8 mouse cellular contexts compared by ENCODE assay signal in genomic region chr1:69105493-69106321, GRCm38 (mm10). TPM values are rescaled to one million over a fixed set of nuclear protein-coding genes. Genes with fewer than 3 reads are reported as not detected.
DNase-seq lines count a peak whose midpoint lies in the region; ATAC-seq and TF ChIP-seq lines count a peak whose summit lies in the region.

No protein-coding gene starts in this region.

- H3K4me3 ChIP-seq in E14TG2a.4 (replicated peaks; ENCODE audit: low read length), result peak overlapping the region; percentile 60
- H3K4me3 ChIP-seq in embryonic fibroblast, embryonic 13.5 days (ENCODE audit: insufficient read depth, low read length), result peak overlapping the region; percentile 42
- peak overlapping the region; percentile 82 for H3K4me3 ChIP-seq in hindbrain, embryonic 10.5 days
- peak overlapping the region; percentile 53 for H3K4me3 ChIP-seq in lung, postnatal 0 days (ENCODE audit: low read depth, low read length)
- H3K4me3 ChIP-seq in stomach, embryonic 14.5 days (ENCODE audit: low read depth, low read length), result peak overlapping the region; percentile 57

- peaks cover 48% of the 10 kb centered on the region for H3K27me3 ChIP-seq in E14TG2a.4 (ENCODE audit: insufficient read depth, low read length)
- peaks cover 33% of the 10 kb centered on the region for H3K27me3 ChIP-seq in hindbrain, embryonic 10.5 days (ENCODE audit: insufficient read depth, poor library complexity, severe bottlenecking)
- peaks cover 23% of the 10 kb centered on the region; the same call in 1 of the 2 replicates for H3K27me3 ChIP-seq in lung, postnatal 0 days (replicated peaks; ENCODE audit: insufficient read depth, low read length)
- H3K27me3 ChIP-seq in stomach, embryonic 14.5 days (ENCODE audit: control insufficient read depth, insufficient read depth, low read length), result peaks cover 20% of the 10 kb centered on the region; the same call in 1 of the 2 replicates

- no peak overlapping the region for H3K27ac ChIP-seq in embryonic fibroblast, embryonic 13.5 days (ENCODE audit: insufficient read depth, low read length)
- H3K27ac ChIP-seq in hindbrain, embryonic 10.5 days, result peak overlapping the region; percentile 86
- no peak overlapping the region for H3K27ac ChIP-seq in lung, postnatal 0 days (ENCODE audit: low read length)
- H3K27ac ChIP-seq in stomach, embryonic 14.5 days (ENCODE audit: low read length), result no peak overlapping the region

- under 1% methylated on average over 29 of the region's 29 CpGs for WGBS in hindbrain, embryonic 10.5 days
- WGBS in lung, postnatal 0 days, result 0% methylated on average over 29 of the region's 29 CpGs
- under 1% methylated on average over 29 of the region's 29 CpGs for WGBS in stomach, embryonic 14.5 days

- no peaks in the 10 kb centered on the region for H3K36me3 ChIP-seq in E14TG2a.4 (ENCODE audit: insufficient read depth, low read length)
- no peaks in the 10 kb centered on the region for H3K36me3 ChIP-seq in hindbrain, embryonic 10.5 days
- H3K36me3 ChIP-seq in lung, postnatal 0 days (ENCODE audit: insufficient read depth, low read length), result no peaks in the 10 kb centered on the region
- H3K36me3 ChIP-seq in stomach, embryonic 14.5 days (ENCODE audit: control insufficient read depth, insufficient read depth, low read length), result no peaks in the 10 kb centered on the region

- no peak for TF ChIP-seq EP300 in lung, postnatal 0 days (IDR thresholded peaks at IDR 0.05)

- no peak for TF ChIP-seq POLR2A in embryonic fibroblast, embryonic 13.5 days (IDR thresholded peaks at IDR 0.05; ENCODE audit: low read depth, low read length)

- no peak for TF ChIP-seq CTCF in E14TG2a.4 (conservative IDR thresholded peaks at IDR 0.05; ENCODE audit: low read length)
- no peak for TF ChIP-seq CTCF in embryonic fibroblast, embryonic 13.5 days (IDR thresholded peaks at IDR 0.05; ENCODE audit: borderline replicate concordance, insufficient read depth, low read length)
- TF ChIP-seq CTCF in lung, postnatal 0 days (IDR thresholded peaks at IDR 0.05), result no peak

- H3K9me3 ChIP-seq in E14TG2a.4 (ENCODE audit: low read length), result no peaks in the 10 kb centered on the region
- no peaks in the 10 kb centered on the region for H3K9me3 ChIP-seq in hindbrain, embryonic 10.5 days
- H3K9me3 ChIP-seq in lung, postnatal 0 days (ENCODE audit: low read length), result no peaks in the 10 kb centered on the region
- no peaks in the 10 kb centered on the region for H3K9me3 ChIP-seq in stomach, embryonic 14.5 days (ENCODE audit: control insufficient read depth, low read depth, low read length)

- H3K9ac ChIP-seq in lung, postnatal 0 days (replicated peaks; ENCODE audit: low read depth), result no peak overlapping the region
- H3K9ac ChIP-seq in stomach, embryonic 14.5 days (replicated peaks; ENCODE audit: low read depth, low read length), result peak overlapping the region; percentile 14; the same call in 1 of the 2 replicates

- no peak for ATAC-seq in lung, postnatal 0 days
- no peak for ATAC-seq in stomach, embryonic 14.5 days (ENCODE audit: insufficient number of reproducible peaks, insufficient read depth, low FRiP score, low read depth)

- DNase-seq in brain, adult 2 months (ENCODE audit: low read depth, low spot score), result peak; percentile 76
- peak; percentile 78 for DNase-seq in hindbrain, embryonic 10.5 days (ENCODE audit: low spot score)
- peak; percentile 25 to 43 for DNase-seq in layer of hippocampus, postnatal 10 days (ENCODE audit: low spot score in 2 of 2)
- peak; percentile 21 for DNase-seq in lung, postnatal 0 days (ENCODE audit: low spot score)
- no peak for DNase-seq in spleen, adult 12 weeks (ENCODE audit: low spot score)

- H3K4me2 ChIP-seq in lung, postnatal 0 days (replicated peaks; ENCODE audit: low read depth, low read length), result peak overlapping the region; percentile 100
- H3K4me2 ChIP-seq in stomach, embryonic 14.5 days (replicated peaks; ENCODE audit: low read depth, low read length), result peak overlapping the region; percentile 100

- H3K4me1 ChIP-seq in E14TG2a.4 (replicated peaks; ENCODE audit: low read depth, low read length), result peaks cover 19% of the 10 kb centered on the region
- peaks cover 3% of the 10 kb centered on the region for H3K4me1 ChIP-seq in embryonic fibroblast, embryonic 13.5 days (ENCODE audit: control insufficient read depth, insufficient read depth, low read length)
- H3K4me1 ChIP-seq in hindbrain, embryonic 10.5 days (replicated peaks), result peaks cover 42% of the 10 kb centered on the region
- peaks cover 9% of the 10 kb centered on the region; the same call in 1 of the 2 replicates for H3K4me1 ChIP-seq in lung, postnatal 0 days (ENCODE audit: insufficient read depth, low read depth, low read length)
- H3K4me1 ChIP-seq in stomach, embryonic 14.5 days (ENCODE audit: control insufficient read depth, insufficient read depth, low read length), result 0 out of 2 replicates have a peak, but pooled peaks cover 4% of the 10 kb centered on the region

RNA-seq across cellular contexts. Expression of gene Erbb4, which starts 2.2 kb away (rescaled TPM):
- polyA plus RNA-seq in embryonic fibroblast, embryonic 13.5 days (2011; ENCODE audit: insufficient read length, low read depth, missing spikeins), result 0.23 and 0.26 TPM in 2 replicates
- 2.3 and 3.8 TPM in 2 replicates for polyA plus RNA-seq in hindbrain, embryonic 10.5 days (2016; fragmentation: Nextera tagmentation; extraction: Ambion mirVana)
- total RNA-seq in layer of hippocampus, postnatal 10 days (2021), result 10 to 100 TPM; 41.0 to 42.0 TPM
- 0.02 and 0.05 TPM in 2 replicates for polyA plus RNA-seq in lung, postnatal 0 days (2015; fragmentation: Nextera tagmentation; extraction: Ambion mirVana)
- polyA plus RNA-seq in stomach, embryonic 14.5 days (2014; fragmentation: Nextera tagmentation; extraction: Ambion mirVana), result 0.58 and 0.97 TPM in 2 replicates
